Mouse (Mus musculus) cerebellum, adult 2 months (tissue): ENCODE measurements around the gene H2afy2.

Source experiments
- CTCF ChIP-seq: fragments of 200-500 bp; IDR thresholded peaks from 2 replicates; pipeline ENCODE4 v1.5.1; 2011; ENCODE audit warnings: low read depth, mild to moderate bottlenecking, control low read depth, low read length, moderate library complexity, borderline replicate concordance; ENCODE audit not compliant: insufficient read depth
- POLR2A ChIP-seq: fragments of 200-500 bp; IDR thresholded peaks from 2 replicates; pipeline ENCODE4 v1.6.1; 2011; ENCODE audit warnings: low read length, control low read depth, borderline replicate concordance; ENCODE audit not compliant: insufficient read depth

GRCm38 (mm10) chr10:61747302-61747701 lies 36.6 kb downstream of the H2afy2 start:
- TF ChIP-seq POLR2A, result no peak
- TF ChIP-seq CTCF, result no peak
